Mouse (Mus musculus) forebrain, embryonic 11.5 days (tissue): ENCODE results near the gene Ap3s2. TPM values are rescaled to one million over a fixed set of nuclear protein-coding genes. Genes with fewer than 3 reads are reported as not detected.

Experiments
- microRNA-seq: library from miRNA; unstranded; fragments of <30 nt; microRNA quantifications from one replicate; pipeline ENCODE4, GENCODE M21; 2016; ENCODE audit not compliant: insufficient number of aligned reads
- polyA plus RNA-seq: library from polyadenylated mRNA; unstranded; fragments of >200 nt; fragmentation: Nextera tagmentation; extraction: Ambion mirVana; gene quantifications from 2 replicates; pipeline ENCODE4 v1.2.1, GENCODE M21; 2014

Ap3s2 gene
- polyA plus RNA-seq, 1 experiment from 2014 or later, result 53.1 TPM

Small RNA genes within 50 kb of the gene (microRNA-seq; reads per million reads assigned to microRNA genes)
- gene Gm24541, result not detected

Other genes starting within 250 kb of the Ap3s2 start
- gene Kif7, start 204.9 kb downstream of the Ap3s2 start, polyA plus RNA-seq, result 7.3 and 8.7 TPM in 2 replicates
- gene Plin1, start 187.7 kb downstream of the Ap3s2 start, polyA plus RNA-seq, result 0.07 TPM in 1 of 2 replicates, not detected in the other
- 7.6 and 8.7 TPM in 2 replicates for gene Pex11a, start 177.5 kb downstream of the Ap3s2 start, polyA plus RNA-seq
- 0.21 and 0.37 TPM in 2 replicates for gene Wdr93, start 177.5 kb downstream of the Ap3s2 start, polyA plus RNA-seq
- gene Mesp1, start 126.9 kb downstream of the Ap3s2 start, polyA plus RNA-seq, result 0.15 TPM in 1 of 2 replicates, not detected in the other
- gene Mesp2, start 109.9 kb downstream of the Ap3s2 start, polyA plus RNA-seq, result 0.37 and 0.89 TPM in 2 replicates
- 4.1 and 4.6 TPM in 2 replicates for gene Anpep, start 59.6 kb downstream of the Ap3s2 start, polyA plus RNA-seq
- gene Arpin, start 14.7 kb upstream of the Ap3s2 start, polyA plus RNA-seq, result 20.8 and 23.0 TPM in 2 replicates
- gene Zfp710, start 104.2 kb upstream of the Ap3s2 start, polyA plus RNA-seq, result 27.9 and 33.0 TPM in 2 replicates
- 403 and 425 TPM in 2 replicates for gene Idh2, start 194.7 kb upstream of the Ap3s2 start, polyA plus RNA-seq